Mouse (Mus musculus) liver, adult 2 months (tissue): ENCODE results near the gene Ces1b. TPM values are rescaled to one million over a fixed set of nuclear protein-coding genes. Genes with fewer than 3 reads are reported as not detected.

ENCODE experiments used
- DNase-seq: peaks from one replicate; pipeline ENCODE4 v3.0.0-alpha.2; 2011; ENCODE audit warnings: low read depth, low spot score; ENCODE audit errors: extremely low read depth
- H3K27ac ChIP-seq: fragments of 200-500 bp; replicated peaks from 2 replicates; pipeline ENCODE4 v1.5.1; 2012; ENCODE audit warnings: low read depth, mild to moderate bottlenecking, control low read depth, inconsistent platforms, low read length; ENCODE audit not compliant: insufficient read depth
- H3K27me3 ChIP-seq: fragments of 200-500 bp; 2 replicates; pipeline ENCODE4 v1.6.1; 2012; ENCODE audit warnings: mild to moderate bottlenecking, moderate library complexity, low read length, inconsistent platforms; ENCODE audit not compliant: control insufficient read depth, insufficient read depth
- H3K36me3 ChIP-seq: fragments of 200-500 bp; 2 replicates; pipeline ENCODE4 v1.6.1; 2012; ENCODE audit warnings: low read length, inconsistent platforms; ENCODE audit not compliant: control insufficient read depth, insufficient read depth
- H3K4me1 ChIP-seq: fragments of 200-500 bp; 2 replicates; pipeline ENCODE4 v1.6.1; 2011; ENCODE audit warnings: low read length; ENCODE audit not compliant: control insufficient read depth, insufficient read depth
- H3K4me3 ChIP-seq: fragments of 200-500 bp; 2 replicates; pipeline ENCODE4 v1.5.1; 2011; ENCODE audit warnings: low read depth, mild to moderate bottlenecking, control low read depth, low read length, moderate library complexity; ENCODE audit not compliant: insufficient read depth
- H3K79me2 ChIP-seq: fragments of 200-500 bp; 2 replicates; pipeline ENCODE4 v1.6.1; 2012; ENCODE audit warnings: inconsistent platforms, mild to moderate bottlenecking, low read length, moderate library complexity; ENCODE audit not compliant: control insufficient read depth, insufficient read depth
- H3K9ac ChIP-seq: fragments of 200-500 bp; 2 replicates; pipeline ENCODE4 v1.6.1; 2012; ENCODE audit warnings: low read depth, mild to moderate bottlenecking, control low read depth, inconsistent platforms, low read length
- CTCF ChIP-seq: fragments of 200-500 bp; IDR thresholded peaks from 2 replicates; pipeline ENCODE4 v1.5.1; 2011; ENCODE audit warnings: low read depth, low read length, control low read depth
- POLR2A ChIP-seq: fragments of 200-500 bp; IDR thresholded peaks from 2 replicates; pipeline ENCODE4 v1.6.1; 2011; ENCODE audit warnings: low read length, control low read depth; ENCODE audit not compliant: insufficient read depth; ENCODE audit errors: extremely low read depth
- WGBS: fragments of 180-500 bp; shearing (Covaris S2); methylation state at CpG from one replicate; pipeline ENCODE4 v1.1.7; 2018; 5-methylcytosine and 5-hydroxymethylcytosine counted together
- polyA plus RNA-seq: library from polyadenylated mRNA; depleted of rRNA; stranded (reverse); fragments of >200 nt; gene quantifications from 2 replicates; pipeline ENCODE4 v1.2.3, GENCODE M21; 2012; rRNA removed
- total RNA-seq: library from RNA; depleted of rRNA; stranded (reverse); fragments of >200 nt; gene quantifications from 2 replicates; pipeline ENCODE4 v1.2.3, GENCODE M21; 2014; rRNA removed

Gene Ces1b
- total and polyA plus RNA-seq, 2 experiments = 54.4 to 62.2 TPM

DNA sequence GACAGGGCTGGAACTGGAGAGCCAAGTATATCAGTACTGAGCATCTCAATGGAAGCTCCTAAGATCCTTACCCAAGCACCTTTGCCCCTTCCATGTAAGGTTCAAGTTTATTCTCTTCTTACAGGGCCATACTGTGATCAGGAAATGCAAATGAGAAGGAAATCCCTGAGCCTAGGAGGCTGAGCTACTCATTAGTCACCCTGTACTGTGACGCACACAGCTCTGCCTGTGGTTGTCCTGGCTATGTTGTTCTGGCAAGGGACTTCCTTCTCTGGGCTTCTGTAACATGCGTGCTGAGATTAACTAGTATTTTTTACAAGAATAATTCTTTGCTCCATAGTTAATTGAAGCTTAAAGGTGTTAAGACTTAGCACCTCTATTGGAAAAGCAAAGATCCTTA is 49.2 kb downstream of the Ces1b start:
- DNase-seq = no peak
- H3K27ac ChIP-seq = no peak overlapping the region
- no peaks in the 10 kb centered on the region for H3K27me3 ChIP-seq
- H3K4me1 ChIP-seq = peaks cover 4% of the 10 kb centered on the region
- no peak overlapping the region for H3K9ac ChIP-seq
- no peak overlapping the region for H3K4me3 ChIP-seq
- H3K79me2 ChIP-seq = no peaks in the 10 kb centered on the region
- no peak for TF ChIP-seq CTCF
- TF ChIP-seq POLR2A = no peak
- no peaks in the 10 kb centered on the region for H3K36me3 ChIP-seq
- 71% methylated on average over 2 of the region's 2 CpGs for WGBS

- Histone ChIP-seq H3K27me3 (no peaks in the 10 kb centered on the region), H3K4me1 (no peaks in the 10 kb centered on the region), H3K27ac (no peak overlapping the region), H3K79me2 (no peaks in the 10 kb centered on the region), H3K9ac (no peak overlapping the region), H3K36me3 (no peaks in the 10 kb centered on the region), H3K4me3 (no peak overlapping the region)
- WGBS = 69% methylated on average over 5 of the region's 5 CpGs
- no peak for DNase-seq
- no peak for TF ChIP-seq CTCF
- TF ChIP-seq POLR2A = no peak
Observed at GRCm38 (mm10) chr8:93021738-93022137, 58.1 kb downstream of the Ces1b start.

GRCm38 (mm10) chr8:93014300-93014699 is 65.5 kb downstream of the Ces1b start:
- Histone ChIP-seq H3K4me3 (no peak overlapping the region), H3K27ac (no peak overlapping the region), H3K79me2 (no peaks in the 10 kb centered on the region), H3K4me1 (no peaks in the 10 kb centered on the region), H3K36me3 (no peaks in the 10 kb centered on the region), H3K27me3 (no peaks in the 10 kb centered on the region), H3K9ac (no peak overlapping the region)
- peak; percentile 46 for DNase-seq
- WGBS = 41% methylated on average over 4 of the region's 4 CpGs
- no peak for TF ChIP-seq CTCF
- no peak for TF ChIP-seq POLR2A

DNA sequence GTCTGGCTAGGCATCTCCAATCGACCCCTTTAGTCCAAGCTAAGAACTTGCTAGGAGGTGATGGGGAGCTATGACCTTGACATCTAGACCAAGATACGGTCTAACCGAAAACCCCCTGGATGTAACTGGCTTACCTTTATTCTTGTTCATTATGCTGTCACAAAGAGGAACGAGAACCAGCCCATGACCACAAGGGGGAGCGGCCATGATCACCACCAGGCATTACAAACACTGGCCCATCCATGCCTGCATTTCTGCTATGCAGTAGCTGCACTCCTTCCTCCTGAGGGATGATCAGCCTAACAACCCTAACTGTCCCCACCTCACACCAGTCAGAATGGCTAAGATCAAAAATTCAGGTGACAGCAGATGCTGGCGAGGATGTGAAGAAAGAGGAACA is 67.6 kb downstream of the Ces1b start:
- Histone ChIP-seq H3K79me2 (no peaks in the 10 kb centered on the region), H3K27me3 (no peaks in the 10 kb centered on the region), H3K36me3 (no peaks in the 10 kb centered on the region), H3K4me1 (no peaks in the 10 kb centered on the region), H3K27ac (no peak overlapping the region), H3K4me3 (no peak overlapping the region), H3K9ac (no peak overlapping the region)
- no peak for DNase-seq
- 73% methylated on average over 6 of the region's 6 CpGs for WGBS
- TF ChIP-seq POLR2A (no peak), CTCF (peak; percentile 31)

GRCm38 (mm10) chr8:93011439-93011838 is 68.4 kb downstream of the Ces1b start:
- Histone ChIP-seq H3K79me2 (no peaks in the 10 kb centered on the region), H3K27me3 (peaks cover 2% of the 10 kb centered on the region; the same call in 1 of the 2 replicates), H3K4me1 (no peaks in the 10 kb centered on the region), H3K4me3 (no peak overlapping the region), H3K9ac (no peak overlapping the region), H3K36me3 (no peaks in the 10 kb centered on the region), H3K27ac (no peak overlapping the region)
- WGBS = 4% methylated on average over 9 of the region's 9 CpGs
- peak; percentile 58 for DNase-seq
- peak; percentile 96 for TF ChIP-seq CTCF
- TF ChIP-seq POLR2A = no peak

GRCm38 (mm10) chr8:93010286-93010685 is 69.5 kb downstream of the Ces1b start:
- WGBS = 20% methylated on average over 5 of the region's 5 CpGs
- DNase-seq = peak; percentile 42

More at GRCm38 (mm10) chr8:93010286-93010685, 69.5 kb downstream of the Ces1b start:
- H3K4me3 ChIP-seq = no peak overlapping the region
- H3K9ac ChIP-seq = no peak overlapping the region
- H3K79me2 ChIP-seq = no peaks in the 10 kb centered on the region
- H3K36me3 ChIP-seq = no peaks in the 10 kb centered on the region
- H3K27ac ChIP-seq = no peak overlapping the region
- peaks cover 2% of the 10 kb centered on the region; the same call in 1 of the 2 replicates for H3K27me3 ChIP-seq
- no peaks in the 10 kb centered on the region for H3K4me1 ChIP-seq
- TF ChIP-seq CTCF (peak; percentile 29), POLR2A (no peak)

Other genes starting within 250 kb of the Ces1b start
- 2.5 and 2.7 TPM in 2 replicates for gene Lpcat2, start 224.7 kb downstream of the Ces1b start, total RNA-seq
- 0.39 and 0.82 TPM in 2 replicates for gene Lpcat2, start 224.7 kb downstream of the Ces1b start, polyA plus RNA-seq
- 0.27 and 0.28 TPM in 2 replicates for gene Capns2, start 178.6 kb downstream of the Ces1b start, total RNA-seq
- gene Capns2, start 178.6 kb downstream of the Ces1b start, polyA plus RNA-seq = not detected in 2 replicates
- not detected in 2 replicates for gene Slc6a2, start 119.9 kb downstream of the Ces1b start, total RNA-seq
- not detected in 2 replicates for gene Slc6a2, start 119.9 kb downstream of the Ces1b start, polyA plus RNA-seq
- 0.28 TPM in 1 of 2 replicates, not detected in the other for gene Ces1a, start 31.8 kb downstream of the Ces1b start, total RNA-seq
- gene Ces1a, start 31.8 kb downstream of the Ces1b start, polyA plus RNA-seq = 0.09 and 0.20 TPM in 2 replicates
- 4,024 and 4,244 TPM in 2 replicates for gene Ces1c, start 51.3 kb upstream of the Ces1b start, total RNA-seq
- 2,214 and 2,228 TPM in 2 replicates for gene Ces1c, start 51.3 kb upstream of the Ces1b start, polyA plus RNA-seq
- 1,635 and 2,448 TPM in 2 replicates for gene Ces1d, start 117.8 kb upstream of the Ces1b start, total RNA-seq
- gene Ces1d, start 117.8 kb upstream of the Ces1b start, polyA plus RNA-seq = 539 and 606 TPM in 2 replicates
- gene Ces1e, start 149.6 kb upstream of the Ces1b start, total RNA-seq = 135 and 161 TPM in 2 replicates
- gene Ces1e, start 149.6 kb upstream of the Ces1b start, polyA plus RNA-seq = 80.8 and 82.7 TPM in 2 replicates
- gene Ces1f, start 199.7 kb upstream of the Ces1b start, total RNA-seq = 493 and 530 TPM in 2 replicates
- 222 and 270 TPM in 2 replicates for gene Ces1f, start 199.7 kb upstream of the Ces1b start, polyA plus RNA-seq